Mouse (Mus musculus) stomach, postnatal 0 days (tissue): ENCODE measurements around the gene Ifi27l2a. TPM values are rescaled to one million over a fixed set of nuclear protein-coding genes. Genes with fewer than 3 reads are reported as not detected.
A peak's percentile ranks its signal among the peaks of the same experiment; 100 is the strongest.

ENCODE experiments used
- ATAC-seq: fragments of 200-750 bp; cut with Nextera tagmentation; 2 replicates; pipeline ENCODE4 v1.8.0; 2017; ENCODE audit not compliant: low FRiP score, low TSS enrichment
- DNase-seq: peaks from one replicate; pipeline ENCODE4 v3.0.0-alpha.2; 2016; ENCODE audit warnings: low spot score
- H3K27ac ChIP-seq: fragments of 300-500 bp; sonication (generic); replicated peaks from 2 replicates; pipeline ENCODE4 v1.5.1; 2014; ENCODE audit warnings: mild to moderate bottlenecking, control low read depth
- H3K27me3 ChIP-seq: fragments of 300-500 bp; sonication (generic); 2 replicates; pipeline ENCODE4 v1.6.1; 2014; ENCODE audit warnings: low read length; ENCODE audit not compliant: control insufficient read depth, insufficient read depth
- H3K36me3 ChIP-seq: fragments of 300-500 bp; sonication (generic); 2 replicates; pipeline ENCODE4 v1.6.1; 2014; ENCODE audit warnings: low read length, mixed read lengths; ENCODE audit not compliant: control insufficient read depth, insufficient read depth
- H3K4me1 ChIP-seq: fragments of 300-500 bp; sonication (generic); replicated peaks from 2 replicates; pipeline ENCODE4 v1.6.1; 2014; ENCODE audit warnings: antibody characterized with exemption; ENCODE audit not compliant: control insufficient read depth, insufficient read depth
- H3K4me2 ChIP-seq: fragments of 300-500 bp; sonication (generic); replicated peaks from 2 replicates; pipeline ENCODE4 v1.6.1; 2014; ENCODE audit warnings: low read depth, mild to moderate bottlenecking, control low read depth, moderate library complexity
- H3K4me3 ChIP-seq: fragments of 300-500 bp; sonication (generic); 2 replicates; pipeline ENCODE4 v1.5.1; 2014; ENCODE audit warnings: low read depth, low read length, control low read depth
- H3K9ac ChIP-seq: fragments of 300-500 bp; sonication (generic); 2 replicates; pipeline ENCODE4 v1.6.1; 2014; ENCODE audit warnings: mild to moderate bottlenecking, low read length, control low read depth, mixed read lengths
- H3K9me3 ChIP-seq: fragments of 300-500 bp; sonication (generic); 2 replicates; pipeline ENCODE4 v1.6.1; 2016; ENCODE audit warnings: low read length; ENCODE audit not compliant: control insufficient read depth
- CTCF ChIP-seq: IDR thresholded peaks from 2 replicates; pipeline ENCODE4 v1.5.1; 2016; ENCODE audit warnings: antibody characterized with exemption, low read depth, mild to moderate bottlenecking, moderate library complexity
- EP300 ChIP-seq: optimal IDR thresholded peaks from 2 replicates; pipeline ENCODE3; 2016; ENCODE audit warnings: antibody characterized with exemption
- WGBS: fragments of 180-500 bp; shearing (Covaris S2); extraction: QIAGEN DNeasy Blood & Tissue Kit; methylation state at CpG from one replicate; pipeline ENCODE4 v1.1.7; 2014; 5-methylcytosine and 5-hydroxymethylcytosine counted together
- polyA plus RNA-seq: library from polyadenylated mRNA; unstranded; fragments of >200 nt; fragmentation: Nextera tagmentation; extraction: Ambion mirVana; gene quantifications from 2 replicates; pipeline ENCODE4 v1.2.1, GENCODE M21; 2015

Ifi27l2a gene
- polyA plus RNA-seq, 1 experiment from 2014 or later, result 110 TPM

DNA sequence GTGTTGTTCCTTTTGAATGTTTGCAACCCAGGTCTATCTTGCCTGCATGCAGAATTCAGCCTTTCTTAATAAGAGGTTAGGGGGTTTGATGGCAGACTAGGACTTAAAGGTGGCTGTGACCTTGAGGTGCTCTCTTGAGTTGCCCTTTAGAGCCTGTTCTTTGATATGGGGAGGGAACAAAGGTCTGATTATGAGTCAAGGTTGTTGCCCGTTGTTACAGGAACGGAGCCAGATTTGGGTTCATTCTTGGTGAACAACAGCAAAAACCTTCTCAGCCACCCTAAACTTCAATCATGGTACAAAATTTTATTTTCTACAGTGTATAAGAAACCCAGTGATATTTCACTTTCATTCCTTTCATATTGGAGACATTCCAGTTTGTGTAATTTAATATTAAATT lies 10.1 kb downstream of the Ifi27l2a start:
- no peaks in the 10 kb centered on the region for H3K9me3 ChIP-seq
- no peaks in the 10 kb centered on the region; the same call in 1 of the 2 replicates for H3K4me1 ChIP-seq
- DNase-seq (no peak), ATAC-seq (no peak)
- H3K27ac ChIP-seq, result 0 out of 2 replicates have a peak overlapping the region, but pooled peaks have one; percentile 13
- H3K4me2 ChIP-seq, result no peak overlapping the region
- WGBS, result 48% methylated on average over 2 of the region's 2 CpGs
- no peaks in the 10 kb centered on the region for H3K27me3 ChIP-seq
- no peak overlapping the region for H3K9ac ChIP-seq
- no peaks in the 10 kb centered on the region; the same call in 1 of the 2 replicates for H3K36me3 ChIP-seq
- no peak overlapping the region for H3K4me3 ChIP-seq
- TF ChIP-seq CTCF (no peak), EP300 (no peak)

GRCm38 (mm10) chr12:103426710-103427109 lies 16.8 kb downstream of the Ifi27l2a start:
- TF ChIP-seq EP300 (no peak), CTCF (peak; percentile 14; the same call in 1 of the 2 replicates)
- H3K4me1 ChIP-seq, result peaks cover 8% of the 10 kb centered on the region; the same call in 1 of the 2 replicates
- DNase-seq (no peak), ATAC-seq (no peak)
- H3K27ac ChIP-seq, result no peak overlapping the region
- H3K9ac ChIP-seq, result no peak overlapping the region
- peaks cover 4% of the 10 kb centered on the region; the same call in 1 of the 2 replicates for H3K36me3 ChIP-seq
- no peak overlapping the region for H3K4me3 ChIP-seq
- 88% methylated on average over 7 of the region's 7 CpGs for WGBS
- H3K9me3 ChIP-seq, result no peaks in the 10 kb centered on the region
- H3K27me3 ChIP-seq, result no peaks in the 10 kb centered on the region
- no peak overlapping the region for H3K4me2 ChIP-seq

DNA sequence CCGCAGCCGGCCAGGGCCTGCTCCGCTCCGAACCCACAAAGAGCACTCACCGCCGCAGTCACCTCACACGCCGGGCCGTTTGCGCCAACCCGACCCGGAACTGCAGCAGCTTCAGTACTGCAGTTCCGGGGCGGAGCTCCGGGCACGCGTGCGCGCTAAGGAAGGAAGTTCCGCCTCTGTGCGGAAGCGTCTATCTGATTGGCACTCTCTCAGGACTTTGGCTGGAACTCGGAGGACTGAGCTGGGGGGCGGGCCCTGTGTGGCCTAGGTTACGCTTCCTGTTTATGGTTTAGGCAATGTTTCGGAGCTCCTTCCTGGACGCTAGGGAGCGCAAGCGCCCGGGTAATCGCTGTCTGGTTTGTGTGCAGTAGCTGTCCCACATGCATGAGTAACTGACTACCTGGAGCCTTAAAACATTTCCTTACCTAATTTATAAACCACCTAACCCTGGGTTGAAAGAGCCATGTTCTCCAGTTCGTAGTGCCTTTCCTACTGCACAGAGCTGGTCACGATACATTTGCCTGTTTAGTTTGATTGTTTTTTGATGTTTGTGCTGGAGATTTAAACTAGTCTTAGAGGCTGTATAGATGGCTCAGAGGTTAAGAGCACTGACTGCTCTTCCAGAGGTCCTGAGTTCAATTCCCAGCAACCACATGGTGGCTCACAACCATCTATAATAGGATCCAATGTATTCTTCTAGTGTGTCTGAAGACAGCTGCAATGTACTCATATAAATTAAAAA lies 17.6 kb downstream of the Ifi27l2a start, which contains the start of gene Ddx24:
Gene Ddx24, minus strand, starts transcription at position 102 of the 742 bp plus-strand sequence.
- ATAC-seq (peak; percentile 100), DNase-seq (peak; percentile 99)
- peak within 1 kb of the TSS; percentile 79 for H3K4me2 ChIP-seq
- peak; percentile 95 for TF ChIP-seq CTCF
- TF ChIP-seq EP300, result no peak
- H3K4me1 ChIP-seq, result peaks cover 8% of the 10 kb centered on the region; the same call in 1 of the 2 replicates
- H3K9me3 ChIP-seq, result no peaks in the 10 kb centered on the region
- WGBS, result 1% methylated on average over 33 of the region's 33 CpGs
- peak within 1 kb of the TSS; percentile 92 for H3K9ac ChIP-seq
- H3K4me3 ChIP-seq, result peak within 1 kb of the TSS; percentile 89
- H3K27ac ChIP-seq, result peak within 1 kb of the TSS; percentile 70
- no peaks in the 10 kb centered on the region for H3K27me3 ChIP-seq
- H3K36me3 ChIP-seq, result peaks cover 4% of the 10 kb centered on the region; the same call in 1 of the 2 replicates

DNA sequence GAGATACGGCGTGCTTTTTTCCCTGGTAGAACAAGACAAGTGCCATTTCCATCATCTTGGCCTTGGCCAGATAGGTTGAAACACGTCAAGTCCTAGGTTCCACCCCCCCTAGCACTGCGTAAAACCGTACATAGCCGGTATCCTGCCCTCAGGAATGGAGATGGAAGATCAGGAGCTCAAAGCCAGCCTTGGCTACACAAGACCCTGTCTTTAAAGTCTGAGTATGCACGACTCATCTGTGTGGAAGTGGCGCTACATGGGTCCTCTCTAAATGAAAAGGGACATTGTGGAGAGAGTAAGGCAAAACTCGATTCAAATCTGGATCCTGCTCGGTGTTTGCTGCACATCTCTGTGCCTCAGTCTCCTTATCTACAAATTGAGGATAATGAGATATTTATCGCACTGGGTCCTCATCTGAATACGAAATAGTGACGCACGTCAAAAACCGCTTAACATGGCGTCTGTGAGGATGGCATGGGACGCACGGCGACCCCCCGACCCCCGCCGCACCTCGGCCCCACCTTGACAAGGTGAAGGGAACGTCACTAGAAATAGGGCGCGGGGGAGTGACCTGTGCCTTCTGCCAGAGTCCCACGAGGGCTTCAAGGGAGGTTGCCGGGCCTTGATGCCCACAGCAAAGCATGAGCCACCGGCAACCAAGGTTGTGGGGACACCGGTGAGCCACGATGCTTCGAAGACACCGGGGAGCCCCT lies 18.3 kb downstream of the Ifi27l2a start:
- Histone ChIP-seq H3K9me3 (no peaks in the 10 kb centered on the region), H3K4me1 (peaks cover 8% of the 10 kb centered on the region; the same call in 1 of the 2 replicates), H3K4me2 (peak overlapping the region; percentile 79), H3K27ac (peak overlapping the region; percentile 70), H3K36me3 (peaks cover 4% of the 10 kb centered on the region; the same call in 1 of the 2 replicates), H3K9ac (peak overlapping the region; percentile 92), H3K27me3 (no peaks in the 10 kb centered on the region), H3K4me3 (peak overlapping the region; percentile 89)
- TF ChIP-seq CTCF (no peak), EP300 (no peak)
- WGBS, result 7% methylated on average over 33 of the region's 33 CpGs
- no peak for DNase-seq
- ATAC-seq, result peak; percentile 40

- ATAC-seq (no peak), DNase-seq (no peak)
- Histone ChIP-seq H3K9ac (no peak overlapping the region), H3K27ac (no peak overlapping the region), H3K27me3 (no peaks in the 10 kb centered on the region), H3K4me3 (no peak overlapping the region), H3K4me2 (no peak overlapping the region), H3K4me1 (no peaks in the 10 kb centered on the region), H3K36me3 (peaks cover 53% of the 10 kb centered on the region), H3K9me3 (no peaks in the 10 kb centered on the region)
- no peak for TF ChIP-seq EP300
- WGBS, result 84% methylated on average over 10 of the region's 10 CpGs
Measured at GRCm38 (mm10) chr12:103408144-103408543, 35.3 kb downstream of the Ifi27l2a start.
